Mouse (Mus musculus) heart, embryonic 15.5 days (tissue): ENCODE results near the gene Tmem60. TPM values are rescaled to one million over a fixed set of nuclear protein-coding genes. Genes with fewer than 3 reads are reported as not detected.

ENCODE experiments used
- ATAC-seq: fragments of 200-750 bp; cut with Nextera tagmentation; replicated peaks from 2 replicates; pipeline ENCODE4 v1.8.0; 2017; ENCODE audit warnings: low read depth, moderate TSS enrichment; ENCODE audit not compliant: insufficient number of reproducible peaks, insufficient read depth, low FRiP score
- H3K27ac ChIP-seq: fragments of 300-500 bp; sonication (generic); 2 replicates; pipeline ENCODE4 v1.5.1; 2015; ENCODE audit warnings: mild to moderate bottlenecking, inconsistent platforms
- H3K27me3 ChIP-seq: fragments of 300-500 bp; sonication (generic); 2 replicates; pipeline ENCODE4 v1.6.1; 2015; ENCODE audit warnings: inconsistent platforms
- H3K36me3 ChIP-seq: fragments of 300-500 bp; sonication (generic); 2 replicates; pipeline ENCODE4 v1.6.1; 2015; ENCODE audit warnings: mild to moderate bottlenecking, inconsistent platforms
- H3K4me1 ChIP-seq: fragments of 300-500 bp; sonication (generic); replicated peaks from 2 replicates; pipeline ENCODE4 v1.6.1; 2015; ENCODE audit warnings: inconsistent platforms
- H3K4me2 ChIP-seq: fragments of 300-500 bp; sonication (generic); 2 replicates; pipeline ENCODE4 v1.6.1; 2015; ENCODE audit warnings: inconsistent platforms, mild to moderate bottlenecking, moderate library complexity
- H3K4me3 ChIP-seq: fragments of 300-500 bp; sonication (generic); 2 replicates; pipeline ENCODE4 v1.5.1; 2015; ENCODE audit warnings: mild to moderate bottlenecking, inconsistent platforms
- H3K9ac ChIP-seq: fragments of 300-500 bp; sonication (generic); 2 replicates; pipeline ENCODE4 v1.6.1; 2015; ENCODE audit warnings: mild to moderate bottlenecking, inconsistent platforms
- H3K9me3 ChIP-seq: fragments of 300-500 bp; sonication (generic); replicated peaks from 2 replicates; pipeline ENCODE4 v1.6.1; 2016; ENCODE audit warnings: inconsistent platforms
- WGBS: fragments of 180-500 bp; shearing (Covaris S2); methylation state at CpG from one replicate; pipeline ENCODE4 v1.1.7; 2015; ENCODE audit warnings: mixed read lengths; 5-methylcytosine and 5-hydroxymethylcytosine counted together
- polyA plus RNA-seq: library from polyadenylated mRNA; unstranded; fragments of >200 nt; fragmentation: Nextera tagmentation; extraction: Ambion mirVana; gene quantifications from 2 replicates; pipeline ENCODE4 v1.2.1, GENCODE M21; 2015

The Tmem60 gene
- polyA plus RNA-seq, 1 experiment from 2014 or later = 47.6 TPM

- Histone ChIP-seq H3K9ac (no peak overlapping the region), H3K4me1 (no peaks in the 10 kb centered on the region), H3K4me3 (no peak overlapping the region), H3K9me3 (no peaks in the 10 kb centered on the region), H3K27me3 (no peaks in the 10 kb centered on the region), H3K36me3 (no peaks in the 10 kb centered on the region), H3K27ac (no peak overlapping the region), H3K4me2 (no peak overlapping the region)
- ATAC-seq = no peak
- WGBS = 87% methylated on average over 2 of the region's 2 CpGs
These were observed 16.7 kb upstream of the Tmem60 start for GRCm38 (mm10) chr5:20865193-20865755.

- peaks cover 4% of the 10 kb centered on the region for H3K4me1 ChIP-seq
- WGBS = 91% methylated on average over 1 of the region's 1 CpGs
- no peaks in the 10 kb centered on the region for H3K27me3 ChIP-seq
- H3K9me3 ChIP-seq = no peaks in the 10 kb centered on the region
- H3K27ac ChIP-seq = no peak overlapping the region
- H3K36me3 ChIP-seq = no peaks in the 10 kb centered on the region
- ATAC-seq = no peak
- no peak overlapping the region for H3K9ac ChIP-seq
- no peak overlapping the region for H3K4me3 ChIP-seq
- no peak overlapping the region for H3K4me2 ChIP-seq
These were observed 8.8 kb upstream of the Tmem60 start for GRCm38 (mm10) chr5:20873146-20873545.

GRCm38 (mm10) chr5:20876934-20877426 lies 5.0 kb upstream of the Tmem60 start:
- no peak overlapping the region for H3K9ac ChIP-seq
- 38% methylated on average over 1 of the region's 1 CpGs for WGBS
- no peaks in the 10 kb centered on the region for H3K36me3 ChIP-seq
- no peak for ATAC-seq
- no peaks in the 10 kb centered on the region for H3K27me3 ChIP-seq
- H3K4me3 ChIP-seq = no peak overlapping the region
- H3K4me2 ChIP-seq = no peak overlapping the region
- H3K27ac ChIP-seq = no peak overlapping the region
- peaks cover 18% of the 10 kb centered on the region for H3K4me1 ChIP-seq
- H3K9me3 ChIP-seq = no peaks in the 10 kb centered on the region

GRCm38 (mm10) chr5:20880386-20880785 lies 1.6 kb upstream of the Tmem60 start:
- Histone ChIP-seq H3K4me1 (peaks cover 31% of the 10 kb centered on the region), H3K27ac (peak overlapping the region; percentile 98), H3K4me3 (peak overlapping the region; percentile 69), H3K27me3 (no peaks in the 10 kb centered on the region), H3K9ac (peak overlapping the region; percentile 96), H3K36me3 (no peaks in the 10 kb centered on the region), H3K4me2 (peak overlapping the region; percentile 69), H3K9me3 (no peaks in the 10 kb centered on the region)
- WGBS = 38% methylated on average over 2 of the region's 2 CpGs
- no peak for ATAC-seq

- no peaks in the 10 kb centered on the region for H3K27me3 ChIP-seq
- H3K4me1 ChIP-seq = peaks cover 31% of the 10 kb centered on the region
- H3K4me3 ChIP-seq = peak overlapping the region; percentile 69
- peak overlapping the region; percentile 96 for H3K9ac ChIP-seq
- H3K4me2 ChIP-seq = peak overlapping the region; percentile 69
- H3K36me3 ChIP-seq = peaks cover 2% of the 10 kb centered on the region; the same call in 1 of the 2 replicates
- no peaks in the 10 kb centered on the region for H3K9me3 ChIP-seq
- H3K27ac ChIP-seq = peak overlapping the region; percentile 98
- ATAC-seq = peak; percentile 5
- WGBS = 1% methylated on average over 56 of the region's 64 CpGs
These were observed 905 bp upstream of the Tmem60 start for GRCm38 (mm10) chr5:20880797-20881775.

- H3K27me3 ChIP-seq = no peaks in the 10 kb centered on the region
- no peak for ATAC-seq
- no peak overlapping the region for H3K27ac ChIP-seq
- no peaks in the 10 kb centered on the region for H3K9me3 ChIP-seq
- H3K4me1 ChIP-seq = peaks cover 22% of the 10 kb centered on the region
- no peak overlapping the region for H3K9ac ChIP-seq
- H3K4me2 ChIP-seq = peak overlapping the region; percentile 76
- peak overlapping the region; percentile 69 for H3K4me3 ChIP-seq
- peaks cover 6% of the 10 kb centered on the region; the same call in 1 of the 2 replicates for H3K36me3 ChIP-seq
- WGBS = 80% methylated on average over 4 of the region's 4 CpGs
These were observed 2.1 kb downstream of the Tmem60 start for GRCm38 (mm10) chr5:20884036-20884620.

- WGBS = 78% methylated on average over 2 of the region's 2 CpGs
- Histone ChIP-seq H3K4me2 (no peak overlapping the region), H3K9me3 (no peaks in the 10 kb centered on the region), H3K27ac (no peak overlapping the region), H3K4me1 (no peaks in the 10 kb centered on the region), H3K9ac (no peak overlapping the region), H3K27me3 (no peaks in the 10 kb centered on the region), H3K4me3 (no peak overlapping the region), H3K36me3 (peaks cover 42% of the 10 kb centered on the region)
- ATAC-seq = no peak
These were observed 15.6 kb downstream of the Tmem60 start for GRCm38 (mm10) chr5:20897446-20898167.

GRCm38 (mm10) chr5:20904647-20905046 lies 22.7 kb downstream of the Tmem60 start:
- Histone ChIP-seq H3K9me3 (no peaks in the 10 kb centered on the region), H3K9ac (no peak overlapping the region), H3K4me3 (no peak overlapping the region), H3K4me1 (no peaks in the 10 kb centered on the region), H3K27ac (no peak overlapping the region), H3K27me3 (no peaks in the 10 kb centered on the region), H3K4me2 (no peak overlapping the region), H3K36me3 (peaks cover 36% of the 10 kb centered on the region)
- no peak for ATAC-seq
- 62% methylated on average over 2 of the region's 2 CpGs for WGBS

- Histone ChIP-seq H3K27me3 (no peaks in the 10 kb centered on the region), H3K27ac (no peak overlapping the region), H3K4me1 (no peaks in the 10 kb centered on the region), H3K9me3 (no peaks in the 10 kb centered on the region), H3K4me2 (no peak overlapping the region), H3K4me3 (no peak overlapping the region), H3K36me3 (peaks cover 32% of the 10 kb centered on the region), H3K9ac (no peak overlapping the region)
- no peak for ATAC-seq
- 68% methylated on average over 2 of the region's 2 CpGs for WGBS
These were observed 23.4 kb downstream of the Tmem60 start for GRCm38 (mm10) chr5:20905437-20905836.

- Histone ChIP-seq H3K27me3 (no peaks in the 10 kb centered on the region), H3K36me3 (peaks cover 26% of the 10 kb centered on the region), H3K4me1 (no peaks in the 10 kb centered on the region), H3K4me2 (no peak overlapping the region), H3K4me3 (no peak overlapping the region), H3K27ac (no peak overlapping the region), H3K9me3 (no peaks in the 10 kb centered on the region), H3K9ac (no peak overlapping the region)
- 92% methylated on average over 7 of the region's 7 CpGs for WGBS
- no peak for ATAC-seq
These were observed 24.2 kb downstream of the Tmem60 start for GRCm38 (mm10) chr5:20906191-20906590.

- ATAC-seq = no peak
- H3K4me1 ChIP-seq = peaks cover 3% of the 10 kb centered on the region
These were observed 29.8 kb downstream of the Tmem60 start for GRCm38 (mm10) chr5:20911741-20912140.

More at GRCm38 (mm10) chr5:20911741-20912140, 29.8 kb downstream of the Tmem60 start:
- Histone ChIP-seq H3K9me3 (no peaks in the 10 kb centered on the region), H3K4me3 (no peak overlapping the region), H3K27ac (no peak overlapping the region), H3K4me2 (no peak overlapping the region), H3K36me3 (peaks cover 6% of the 10 kb centered on the region; the same call in 1 of the 2 replicates), H3K27me3 (no peaks in the 10 kb centered on the region), H3K9ac (no peak overlapping the region)
- 79% methylated on average over 2 of the region's 2 CpGs for WGBS
